Mouse (Mus musculus): ENCODE data around the gene St3gal3.

GRCm38 (mm10) chr4:117884146-117884545 lies 250.6 kb downstream of the St3gal3 start:
- TF ChIP-seq GATA1 (IDR thresholded peaks at IDR 0.05; ENCODE audit: borderline replicate concordance, low read length) (no peak), CTCF (IDR thresholded peaks at IDR 0.05; ENCODE audit: low read depth, low read length) (no peak), TAL1 (conservative IDR thresholded peaks at IDR 0.05; ENCODE audit: low read depth, low read length) (no peak), POLR2AphosphoS5 (IDR thresholded peaks at IDR 0.05; ENCODE audit: insufficient replicate concordance, low read depth, low read length) (no peak), GATA2 (IDR thresholded peaks at IDR 0.05; ENCODE audit: borderline replicate concordance, low read depth, low read length) (no peak)

All from G1E (cell line).